Mouse (Mus musculus) heart, postnatal 0 days (tissue): ENCODE results near the gene March8. TPM values are rescaled to one million over a fixed set of nuclear protein-coding genes. Genes with fewer than 3 reads are reported as not detected.

ENCODE experiments used
- ATAC-seq: fragments of 200-750 bp; cut with Nextera tagmentation; 2 replicates; pipeline ENCODE4 v1.8.0; 2017; ENCODE audit warnings: low read depth, moderate number of reproducible peaks, moderate library complexity; ENCODE audit not compliant: insufficient read depth
- DNase-seq: peaks from one replicate; pipeline ENCODE4 v3.0.0-alpha.2; 2016; ENCODE audit warnings: low spot score
- H3K27ac ChIP-seq: fragments of 300-500 bp; sonication (generic); 2 replicates; pipeline ENCODE4 v1.5.1; 2014; ENCODE audit warnings: low read depth, mild to moderate bottlenecking
- H3K27me3 ChIP-seq: fragments of 300-500 bp; sonication (generic); 2 replicates; pipeline ENCODE4 v1.6.1; 2014; ENCODE audit warnings: low read length, mixed read lengths; ENCODE audit not compliant: control insufficient read depth, insufficient read depth
- H3K36me3 ChIP-seq: fragments of 300-500 bp; sonication (generic); replicated peaks from 2 replicates; pipeline ENCODE4 v1.6.1; 2014; ENCODE audit warnings: low read length, mixed read lengths; ENCODE audit not compliant: control insufficient read depth, insufficient read depth
- H3K4me1 ChIP-seq: fragments of 300-500 bp; sonication (generic); 2 replicates; pipeline ENCODE4 v1.6.1; 2014; ENCODE audit warnings: antibody characterized with exemption; ENCODE audit not compliant: control insufficient read depth, insufficient read depth
- H3K4me2 ChIP-seq: fragments of 300-500 bp; sonication (generic); 2 replicates; pipeline ENCODE4 v1.6.1; 2014; ENCODE audit warnings: low read depth, mild to moderate bottlenecking, low read length, moderate library complexity
- H3K4me3 ChIP-seq: fragments of 300-500 bp; sonication (generic); 2 replicates; pipeline ENCODE4 v1.5.1; 2014; ENCODE audit warnings: low read depth, low read length
- H3K9ac ChIP-seq: fragments of 300-500 bp; sonication (generic); replicated peaks from 2 replicates; pipeline ENCODE4 v1.6.1; 2014; ENCODE audit warnings: low read depth, low read length, mixed read lengths
- H3K9me3 ChIP-seq: fragments of 300-500 bp; sonication (generic); replicated peaks from 2 replicates; pipeline ENCODE4 v1.6.1; 2016; ENCODE audit warnings: low read length; ENCODE audit not compliant: control insufficient read depth
- CTCF ChIP-seq: IDR thresholded peaks from 2 replicates; pipeline ENCODE4 v1.5.1; 2016; ENCODE audit warnings: antibody characterized with exemption, control low read depth, low read depth
- EP300 ChIP-seq: IDR thresholded peaks from 2 replicates; pipeline ENCODE4 v1.6.1; 2016; ENCODE audit warnings: antibody characterized with exemption, low read depth
- WGBS: fragments of 180-500 bp; shearing (Covaris S2); extraction: QIAGEN DNeasy Blood & Tissue Kit; methylation state at CpG from one replicate; pipeline ENCODE4 v1.1.7; 2014; 5-methylcytosine and 5-hydroxymethylcytosine counted together
- polyA plus RNA-seq: library from polyadenylated mRNA; unstranded; fragments of >200 nt; fragmentation: Nextera tagmentation; extraction: Ambion mirVana; gene quantifications from 2 replicates; pipeline ENCODE4 v1.2.1, GENCODE M21; 2015
- total RNA-seq: library from RNA; depleted of rRNA; stranded (reverse); fragments of >200 nt; gene quantifications from 2 replicates; pipeline ENCODE4 v1.2.3, GENCODE M21; 2014; ENCODE audit warnings: low replicate concordance

The March8 gene
- total and polyA plus RNA-seq, 2 experiments from 2014 or later, result 17.3 to 73.6 TPM

GRCm38 (mm10) chr6:116394916-116395648, 57.3 kb downstream of the March8 start:
- ATAC-seq, result no peak
- WGBS, result 52% methylated on average over 2 of the region's 2 CpGs
- H3K27me3 ChIP-seq, result no peaks in the 10 kb centered on the region

DNA sequence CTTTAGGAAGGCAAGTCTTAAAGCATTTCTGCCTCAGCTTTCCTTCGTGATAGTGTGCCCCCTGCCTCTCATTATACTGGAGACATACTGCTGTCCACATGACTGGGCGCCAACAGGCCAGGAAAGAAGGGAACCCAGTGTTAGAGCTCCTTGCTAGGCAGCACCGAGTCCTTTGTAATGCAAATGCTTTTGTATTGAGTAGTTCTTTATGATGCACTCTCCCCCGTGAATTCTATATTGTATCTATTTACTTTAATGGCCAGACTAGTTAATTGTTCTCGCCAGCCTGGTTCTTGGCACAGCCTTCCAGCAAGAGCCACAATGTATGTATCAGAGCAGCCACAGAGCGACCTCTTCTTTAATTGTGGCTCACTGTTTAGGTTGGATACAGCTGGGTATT, 59.8 kb downstream of the March8 start:
- DNase-seq (no peak), ATAC-seq (no peak)
- H3K4me2 ChIP-seq, result no peak overlapping the region
- peaks cover 9% of the 10 kb centered on the region; the same call in 1 of the 2 replicates for H3K36me3 ChIP-seq
- TF ChIP-seq EP300 (no peak), CTCF (no peak)
- no peaks in the 10 kb centered on the region for H3K4me1 ChIP-seq
- H3K4me3 ChIP-seq, result no peak overlapping the region
- WGBS, result 72% methylated on average over 6 of the region's 6 CpGs
- no peaks in the 10 kb centered on the region for H3K27me3 ChIP-seq
- no peaks in the 10 kb centered on the region for H3K9me3 ChIP-seq
- H3K27ac ChIP-seq, result no peak overlapping the region
- no peak overlapping the region for H3K9ac ChIP-seq

More at GRCm38 (mm10) chr6:116394916-116395648, 57.3 kb downstream of the March8 start:
- Histone ChIP-seq H3K4me1 (no peaks in the 10 kb centered on the region), H3K4me3 (no peak overlapping the region), H3K9me3 (no peaks in the 10 kb centered on the region), H3K4me2 (no peak overlapping the region), H3K9ac (no peak overlapping the region), H3K27ac (no peak overlapping the region), H3K36me3 (no peaks in the 10 kb centered on the region)
- no peak for DNase-seq
- TF ChIP-seq EP300 (no peak), CTCF (no peak)

GRCm38 (mm10) chr6:116398136-116398535, 60.3 kb downstream of the March8 start:
- Histone ChIP-seq H3K4me3 (no peak overlapping the region), H3K4me1 (no peaks in the 10 kb centered on the region), H3K36me3 (peaks cover 10% of the 10 kb centered on the region; the same call in 1 of the 2 replicates), H3K9me3 (no peaks in the 10 kb centered on the region), H3K9ac (no peak overlapping the region), H3K4me2 (no peak overlapping the region), H3K27ac (no peak overlapping the region), H3K27me3 (no peaks in the 10 kb centered on the region)
- TF ChIP-seq EP300, result no peak
- no peak for TF ChIP-seq CTCF
- DNase-seq (no peak), ATAC-seq (no peak)
- WGBS, result 54% methylated on average over 2 of the region's 2 CpGs

- DNase-seq (no peak), ATAC-seq (no peak)
- H3K27ac ChIP-seq, result no peak overlapping the region
- H3K9ac ChIP-seq, result no peak overlapping the region
- no peak overlapping the region for H3K4me2 ChIP-seq
- no peak for TF ChIP-seq EP300
- TF ChIP-seq CTCF, result no peak
- 90% methylated on average over 12 of the region's 12 CpGs for WGBS
- H3K9me3 ChIP-seq, result no peaks in the 10 kb centered on the region
- H3K27me3 ChIP-seq, result no peaks in the 10 kb centered on the region
- H3K36me3 ChIP-seq, result peaks cover 25% of the 10 kb centered on the region; the same call in 1 of the 2 replicates
- H3K4me3 ChIP-seq, result no peak overlapping the region
- H3K4me1 ChIP-seq, result no peaks in the 10 kb centered on the region
These were observed 64.1 kb downstream of the March8 start for GRCm38 (mm10) chr6:116401746-116402423.

- Histone ChIP-seq H3K27me3 (no peaks in the 10 kb centered on the region), H3K4me1 (no peaks in the 10 kb centered on the region), H3K36me3 (peaks cover 26% of the 10 kb centered on the region), H3K4me2 (no peak overlapping the region), H3K4me3 (no peak overlapping the region), H3K27ac (no peak overlapping the region), H3K9me3 (no peaks in the 10 kb centered on the region), H3K9ac (no peak overlapping the region)
- TF ChIP-seq CTCF, result no peak
- no peak for TF ChIP-seq EP300
- 89% methylated on average over 3 of the region's 3 CpGs for WGBS
- no peak for ATAC-seq
- DNase-seq, result no peak
These were observed 64.6 kb downstream of the March8 start for GRCm38 (mm10) chr6:116402426-116402825.
